Mouse (Mus musculus) Patski (cell line): ENCODE measurements at regions not wholly inside any gene's neighbourhood (a gene's known extent, or its start where the extent isn't known, plus 50 kb on each side); places are given as distances from the start of the nearest gene placed in this dataset.

Experiments used
- ATAC-seq: fragments of 100-300 bp; one replicate; pipeline ENCODE4 v1.8.0; 2021
- CTCF ChIA-PET: fragments of 350-600 bp; sonication (Branson Sonifier 250); formaldehyde crosslinking; loops from one replicate; lab custom pipeline; 2022; ENCODE audit warnings: inconsistent platforms; lab: Charles Lee
- POLR2A ChIA-PET: fragments of 350-600 bp; sonication (Branson Sonifier 250); formaldehyde crosslinking; loops from one replicate; lab custom pipeline; 2022; ENCODE audit warnings: antibody characterized with exemption, inconsistent platforms; lab: Charles Lee
- DNase-seq: peaks from one replicate; pipeline ENCODE4 v3.0.0-alpha.2; 2011; ENCODE audit warnings: low read depth, low spot score
- H3K27me3 ChIP-seq: fragments of 371-371 bp; one replicate; pipeline ENCODE4 v1.5.1; 2021
- CTCF ChIP-seq: fragments of 100-300 bp; IDR thresholded peaks from one replicate; pipeline ENCODE4 v1.5.1; 2021
- in situ Hi-C: fragments of 300-500 bp; cut with MboI; formaldehyde crosslinking; loops from 3 replicates; pipeline ENCODE4 v1.11.1; 2018; ENCODE audit warnings: low pct_unique_long_range_greater_than_20kb, mixed read lengths

GRCm38 (mm10) chr4:21616116-21616515 lies 69.6 kb downstream of the Prdm13 start:
- in situ Hi-C loops, result no loop called here
- no peak for DNase-seq
- ChIA-PET POLR2A (no interaction called here), CTCF (no interaction called here)
- TF ChIP-seq CTCF, result no peak
- H3K27me3 ChIP-seq, result peaks cover 8% of the 10 kb centered on the region
- ATAC-seq, result no peak

- ATAC-seq, result no peak
- no peak for TF ChIP-seq CTCF
- in situ Hi-C loops, result no loop called here
- no peak for DNase-seq
- POLR2A ChIA-PET, result no interaction called here
- CTCF ChIA-PET, result interaction anchor here (1.0 kb wide), 1 partner anchor 76 kb away, joined by 3 read pairs; no protein-coding TSS in a partner anchor
- H3K27me3 ChIP-seq, result peaks cover 8% of the 10 kb centered on the region
These were observed 71.3 kb downstream of the Prdm13 start for GRCm38 (mm10) chr4:21614429-21614828.

- in situ Hi-C loops, result no loop called here
- ATAC-seq, result no peak
- ChIA-PET CTCF (no interaction called here), POLR2A (no interaction called here)
- no peak for DNase-seq
- peaks cover 7% of the 10 kb centered on the region for H3K27me3 ChIP-seq
- no peak for TF ChIP-seq CTCF
These were observed 74.1 kb downstream of the Prdm13 start for GRCm38 (mm10) chr4:21611531-21612282.

- CTCF ChIA-PET, result no interaction called here
- TF ChIP-seq CTCF, result no peak
- H3K27me3 ChIP-seq, result no peaks in the 10 kb centered on the region
- DNase-seq (no peak), ATAC-seq (no peak)
- POLR2A ChIA-PET, result no interaction called here
- in situ Hi-C loops, result no loop called here
These were observed 87.7 kb downstream of the Prdm13 start for GRCm38 (mm10) chr4:21598024-21598423.

- no peak for DNase-seq
- POLR2A ChIA-PET, result no interaction called here
- in situ Hi-C loops, result loop anchor here (10.0 to 25.0 kb wide), 2 partner anchors 147 to 440 kb away; no protein-coding TSS in a partner anchor
- CTCF ChIA-PET, result no interaction called here
- H3K27me3 ChIP-seq, result no peaks in the 10 kb centered on the region
- ATAC-seq, result no peak
- TF ChIP-seq CTCF, result no peak
These were observed 138.0 kb downstream of the Prdm13 start for GRCm38 (mm10) chr4:21547771-21548170.

GRCm38 (mm10) chr4:21539583-21539982 lies 146.2 kb downstream of the Prdm13 start:
- no peak for TF ChIP-seq CTCF
- DNase-seq (no peak), ATAC-seq (no peak)
- in situ Hi-C loops, result loop anchor here (10.0 to 25.0 kb wide), 2 partner anchors 275 to 448 kb away; no protein-coding TSS in a partner anchor
- peaks cover 5% of the 10 kb centered on the region for H3K27me3 ChIP-seq
- ChIA-PET CTCF (no interaction called here), POLR2A (no interaction called here)

GRCm38 (mm10) chr4:21535973-21536372 lies 149.8 kb downstream of the Prdm13 start:
- peak; percentile 22 for TF ChIP-seq CTCF
- POLR2A ChIA-PET, result no interaction called here
- H3K27me3 ChIP-seq, result peaks cover 5% of the 10 kb centered on the region
- in situ Hi-C loops, result loop anchor here (10.0 to 25.0 kb wide), 2 partner anchors 279 to 451 kb away; no protein-coding TSS in a partner anchor
- ATAC-seq (no peak), DNase-seq (no peak)
- CTCF ChIA-PET, result no interaction called here

GRCm38 (mm10) chr4:21532186-21532585 lies 153.6 kb downstream of the Prdm13 start:
- in situ Hi-C loops, result loop anchor here (10.0 to 25.0 kb wide), 2 partner anchors 283 to 455 kb away; no protein-coding TSS in a partner anchor
- ATAC-seq (no peak), DNase-seq (no peak)
- ChIA-PET POLR2A (no interaction called here), CTCF (no interaction called here)
- H3K27me3 ChIP-seq, result peaks cover 9% of the 10 kb centered on the region
- TF ChIP-seq CTCF, result no peak
